Mouse (Mus musculus) embryonic fibroblast, embryonic 13.5 days (primary cell): ENCODE data around the gene Calr4.

ENCODE experiments used
- CTCF ChIP-seq: IDR thresholded peaks from 2 replicates; pipeline ENCODE4 v1.5.1; 2011; ENCODE audit warnings: mild to moderate bottlenecking, control low read depth, low read length, moderate library complexity, borderline replicate concordance; ENCODE audit not compliant: insufficient read depth
- POLR2A ChIP-seq: IDR thresholded peaks from 2 replicates; pipeline ENCODE4 v1.6.1; 2011; ENCODE audit warnings: low read depth, mild to moderate bottlenecking, control low read depth, low read length, moderate library complexity

- TF ChIP-seq CTCF (no peak), POLR2A (no peak)
These were observed 13.8 kb upstream of the Calr4 start for GRCm38 (mm10) chr4:109220441-109220940.
